Mouse (Mus musculus) cerebellum, adult 2 months (tissue): ENCODE results near the gene Rmdn3.

Source experiments
- CTCF ChIP-seq: fragments of 200-500 bp; IDR thresholded peaks from 2 replicates; pipeline ENCODE4 v1.5.1; 2011; ENCODE audit warnings: low read depth, mild to moderate bottlenecking, control low read depth, low read length, moderate library complexity, borderline replicate concordance; ENCODE audit not compliant: insufficient read depth
- POLR2A ChIP-seq: fragments of 200-500 bp; IDR thresholded peaks from 2 replicates; pipeline ENCODE4 v1.6.1; 2011; ENCODE audit warnings: low read length, control low read depth, borderline replicate concordance; ENCODE audit not compliant: insufficient read depth

DNA sequence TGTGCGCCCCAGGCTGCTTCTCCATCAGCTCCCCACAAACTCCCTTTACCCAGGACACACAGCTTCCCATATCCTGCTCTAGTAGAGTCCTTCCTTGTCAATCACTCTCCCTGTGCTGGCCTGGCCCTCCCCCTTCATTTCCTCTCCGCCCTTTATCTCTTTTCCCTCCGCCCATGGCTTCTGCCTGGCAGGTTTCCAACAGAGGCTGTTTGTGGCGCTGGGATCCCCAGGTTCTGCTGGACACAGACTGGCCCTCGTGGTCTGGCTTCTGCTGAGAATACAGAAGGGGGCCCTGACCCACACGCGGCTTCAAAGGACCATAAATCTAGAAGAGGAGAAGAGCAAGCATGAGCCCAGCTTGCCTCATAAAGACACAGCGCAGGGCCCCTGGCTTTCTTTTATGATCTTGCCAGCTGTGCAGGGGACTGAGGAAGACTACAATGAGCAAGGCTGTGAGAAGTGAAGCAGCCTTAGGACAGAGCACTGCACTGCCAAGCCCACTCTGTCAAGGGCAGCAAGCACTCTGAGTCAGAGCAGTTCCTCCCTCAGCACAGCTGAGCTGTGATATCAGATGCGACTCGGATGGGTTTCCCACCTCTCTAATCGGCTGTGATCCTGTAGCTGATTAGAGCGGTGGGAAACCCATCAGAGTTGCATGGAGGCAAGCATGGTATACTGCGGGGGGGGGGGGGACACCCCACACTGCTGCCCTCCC lies 16.2 kb upstream of the Rmdn3 start:
- TF ChIP-seq CTCF (no peak), POLR2A (no peak)
